Mouse (Mus musculus): ENCODE measurements at regions not wholly inside any gene's neighbourhood (a gene's known extent, or its start where the extent isn't known, plus 50 kb on each side); places are given as distances from the start of the nearest gene placed in this dataset.

- DNase-seq (ENCODE audit: low spot score in 2 of 2), result no peak
Observed at GRCm38 (mm10) chr11:114217245-114217757, 150.5 kb upstream of the Sdk2 start.

GRCm38 (mm10) chr11:114216493-114216892 is 149.6 kb upstream of the Sdk2 start:
- no peak for DNase-seq (ENCODE audit: low spot score in 2 of 2)

GRCm38 (mm10) chr11:114215256-114215655 is 148.4 kb upstream of the Sdk2 start:
- DNase-seq (ENCODE audit: low spot score in 2 of 2), result no peak

- DNase-seq (ENCODE audit: low spot score in 2 of 2), result no peak
Observed at GRCm38 (mm10) chr11:114212136-114212535, 145.3 kb upstream of the Sdk2 start.

GRCm38 (mm10) chr11:114205192-114205591 is 138.3 kb upstream of the Sdk2 start:
- peak; percentile 33 to 61 for DNase-seq (ENCODE audit: low spot score in 2 of 2)

GRCm38 (mm10) chr11:114203416-114203815 is 136.6 kb upstream of the Sdk2 start:
- no peak for DNase-seq (ENCODE audit: low spot score in 2 of 2)

- DNase-seq (ENCODE audit: low spot score in 2 of 2), result no peak
Observed at GRCm38 (mm10) chr11:114202486-114202885, 135.6 kb upstream of the Sdk2 start.

- DNase-seq (ENCODE audit: low spot score in 2 of 2), result no peak
Observed at GRCm38 (mm10) chr11:114199081-114199586, 132.3 kb upstream of the Sdk2 start.

- peak in 1 of 2 experiments; percentile 8 for DNase-seq (ENCODE audit: low spot score in 2 of 2)
Observed at GRCm38 (mm10) chr11:114198317-114199032, 131.6 kb upstream of the Sdk2 start.

GRCm38 (mm10) chr11:114195291-114195690 is 128.4 kb upstream of the Sdk2 start:
- no peak for DNase-seq (ENCODE audit: low spot score in 2 of 2)

- no peak for DNase-seq (ENCODE audit: low spot score in 2 of 2)
Observed at GRCm38 (mm10) chr11:114194055-114194706, 127.3 kb upstream of the Sdk2 start.

GRCm38 (mm10) chr11:114193018-114193417 is 126.2 kb upstream of the Sdk2 start:
- no peak for DNase-seq (ENCODE audit: low spot score in 2 of 2)

GRCm38 (mm10) chr11:114191661-114192060 is 124.8 kb upstream of the Sdk2 start:
- DNase-seq (ENCODE audit: low spot score in 2 of 2), result no peak

GRCm38 (mm10) chr11:114184970-114185882 is 118.4 kb upstream of the Sdk2 start:
- peak; percentile 42 to 55 for DNase-seq (ENCODE audit: low spot score in 2 of 2)

- DNase-seq (ENCODE audit: low spot score in 2 of 2), result peak in 1 of 2 experiments; percentile 12
Observed at GRCm38 (mm10) chr11:114184431-114184830, 117.6 kb upstream of the Sdk2 start.

GRCm38 (mm10) chr11:114183231-114183630 is 116.4 kb upstream of the Sdk2 start:
- no peak for DNase-seq (ENCODE audit: low spot score in 2 of 2)

- DNase-seq (ENCODE audit: low spot score in 2 of 2), result no peak
Observed at GRCm38 (mm10) chr11:114178746-114179472, 112.1 kb upstream of the Sdk2 start.

GRCm38 (mm10) chr11:114177789-114178188 is 110.9 kb upstream of the Sdk2 start:
- no peak for DNase-seq (ENCODE audit: low spot score in 2 of 2)

GRCm38 (mm10) chr11:114177281-114177680 is 110.4 kb upstream of the Sdk2 start:
- DNase-seq (ENCODE audit: low spot score in 2 of 2), result no peak

- no peak for DNase-seq (ENCODE audit: low spot score in 2 of 2)
Observed at GRCm38 (mm10) chr11:114176671-114177212, 109.9 kb upstream of the Sdk2 start.

Data from spleen, postnatal 14 days (tissue).